Comparison of ENCODE assay signal across 8 mouse cellular contexts in the genomic region with DNA sequence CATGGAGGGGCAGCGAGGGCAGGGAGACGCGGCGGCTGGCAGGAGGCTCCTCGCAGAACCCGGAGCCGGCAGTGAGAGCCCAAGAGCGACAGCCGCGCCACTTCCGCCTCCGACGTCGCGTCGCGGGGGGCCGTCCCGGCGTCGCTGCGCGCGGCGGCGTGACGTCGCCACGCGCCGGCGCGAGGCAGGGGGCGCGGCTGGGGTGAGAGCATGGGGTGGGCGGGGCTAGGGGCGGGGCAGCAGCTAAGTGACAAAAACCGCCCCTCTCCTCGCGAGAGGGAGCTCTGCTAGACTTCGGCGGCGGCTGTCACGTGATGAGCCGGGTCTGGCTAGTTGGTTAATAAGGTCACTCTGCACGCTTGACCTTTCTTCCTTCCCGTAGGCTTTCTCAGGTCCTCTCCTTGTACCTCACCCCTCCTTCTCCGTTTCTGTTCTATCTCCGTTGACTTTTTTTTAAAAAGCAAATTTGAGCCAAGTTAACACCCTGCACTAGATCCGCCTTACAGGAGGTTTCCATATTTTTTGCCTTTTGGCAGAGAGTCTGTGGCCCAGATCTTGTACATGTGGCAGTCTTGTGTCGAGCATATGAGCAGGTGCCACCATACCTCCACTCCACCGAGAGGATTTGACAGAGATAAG. TPM values are rescaled to one million over a fixed set of nuclear protein-coding genes. Genes with fewer than 3 reads are reported as not detected.
DNase-seq lines count a peak whose midpoint lies in the region; ATAC-seq lines count a peak whose summit lies in the region.

Nrbf2 (minus strand) TSS at position 130 of the 639 bp plus-strand sequence.

- 3% methylated on average over 43 of the region's 52 CpGs for WGBS in forebrain, embryonic 11.5 days
- 3% methylated on average over 51 of the region's 52 CpGs for WGBS in heart, embryonic 16.5 days
- 2% methylated on average over 52 of the region's 52 CpGs for WGBS in liver, embryonic 15.5 days (ENCODE audit: insufficient replicate concordance)
- WGBS in neural tube, embryonic 12.5 days, result 3% methylated on average over 51 of the region's 52 CpGs

- H3K4me2 ChIP-seq in forebrain, embryonic 11.5 days (ENCODE audit: low read depth, low read length, severe bottlenecking), result peak within 1 kb of the TSS; percentile 88
- H3K4me2 ChIP-seq in heart, embryonic 16.5 days (ENCODE audit: low read depth, low read length), result peak within 1 kb of the TSS; percentile 92
- peak within 1 kb of the TSS; percentile 90 for H3K4me2 ChIP-seq in liver, embryonic 15.5 days
- H3K4me2 ChIP-seq in neural tube, embryonic 12.5 days (replicated peaks), result peak within 1 kb of the TSS; percentile 91

- ATAC-seq in forebrain, embryonic 11.5 days (replicated peaks; ENCODE audit: low FRiP score), result peak; percentile 92
- ATAC-seq in heart, embryonic 16.5 days (replicated peaks; ENCODE audit: extremely low read depth, insufficient read depth, low FRiP score), result peak; percentile 86
- peak; percentile 98 for ATAC-seq in liver, embryonic 15.5 days (ENCODE audit: insufficient read depth)
- ATAC-seq in neural tube, embryonic 12.5 days (ENCODE audit: low FRiP score, low read depth), result peak; percentile 88

- H3K9me3 ChIP-seq in forebrain, embryonic 11.5 days (ENCODE audit: control insufficient read depth, low read length), result no peaks in the 10 kb centered on the region
- H3K9me3 ChIP-seq in heart, embryonic 16.5 days (replicated peaks; ENCODE audit: control insufficient read depth, low read length), result no peaks in the 10 kb centered on the region
- H3K9me3 ChIP-seq in liver, embryonic 15.5 days (replicated peaks), result no peaks in the 10 kb centered on the region
- H3K9me3 ChIP-seq in neural tube, embryonic 12.5 days, result no peaks in the 10 kb centered on the region

- H3K36me3 ChIP-seq in forebrain, embryonic 11.5 days (ENCODE audit: control insufficient read depth, insufficient read depth, low read length), result no peaks in the 10 kb centered on the region
- no peaks in the 10 kb centered on the region for H3K36me3 ChIP-seq in heart, embryonic 16.5 days (ENCODE audit: control insufficient read depth, insufficient read depth)
- H3K36me3 ChIP-seq in liver, embryonic 15.5 days (replicated peaks), result no peaks in the 10 kb centered on the region
- H3K36me3 ChIP-seq in neural tube, embryonic 12.5 days, result no peaks in the 10 kb centered on the region

- H3K4me3 ChIP-seq in forebrain, embryonic 11.5 days (ENCODE audit: low read depth, low read length), result peak within 1 kb of the TSS; percentile 85
- peak within 1 kb of the TSS; percentile 80 for H3K4me3 ChIP-seq in heart, embryonic 16.5 days (ENCODE audit: low read length)
- H3K4me3 ChIP-seq in liver, embryonic 15.5 days (replicated peaks), result peak within 1 kb of the TSS; percentile 85
- H3K4me3 ChIP-seq in neural tube, embryonic 12.5 days, result peak within 1 kb of the TSS; percentile 91

- no peak within 1 kb of the TSS for H3K27ac ChIP-seq in forebrain, embryonic 11.5 days (ENCODE audit: low read depth, low read length)
- peak within 1 kb of the TSS; percentile 85 for H3K27ac ChIP-seq in heart, embryonic 16.5 days (ENCODE audit: low read length)
- H3K27ac ChIP-seq in liver, embryonic 15.5 days (replicated peaks), result peak within 1 kb of the TSS; percentile 77
- 0 out of 2 replicates have a peak within 1 kb of the TSS, but pooled peaks have one; percentile 32 for H3K27ac ChIP-seq in neural tube, embryonic 12.5 days

- peak; percentile 65 to 68 for DNase-seq in CD8-positive naive resting alpha-beta T cell, adult 2 months (ENCODE audit: low read depth in 2 of 2, low spot score in 2 of 2)
- DNase-seq in c-Kit-positive CD71-negative TER-119-negative erythroid progenitor cells, embryonic 14.5 days (ENCODE audit: low read depth), result peak; percentile 71
- DNase-seq in forebrain, embryonic 11.5 days (ENCODE audit: low spot score), result peak; percentile 95
- peak; percentile 95 to 97 for DNase-seq in kidney, postnatal 36 days
- peak; percentile 86 for DNase-seq in telencephalon, adult 2 months (ENCODE audit: low read depth, low spot score)

- peak within 1 kb of the TSS; percentile 87 for H3K9ac ChIP-seq in forebrain, embryonic 11.5 days (ENCODE audit: low read length)
- peak within 1 kb of the TSS; percentile 88 for H3K9ac ChIP-seq in heart, embryonic 16.5 days (ENCODE audit: low read length)
- peak within 1 kb of the TSS; percentile 89 for H3K9ac ChIP-seq in liver, embryonic 15.5 days
- H3K9ac ChIP-seq in neural tube, embryonic 12.5 days, result peak within 1 kb of the TSS; percentile 87

- H3K4me1 ChIP-seq in forebrain, embryonic 11.5 days (replicated peaks; ENCODE audit: control insufficient read depth, insufficient read depth, low read length), result peaks cover 6% of the 10 kb centered on the region; the same call in 1 of the 2 replicates
- peaks cover 47% of the 10 kb centered on the region for H3K4me1 ChIP-seq in heart, embryonic 16.5 days (ENCODE audit: control insufficient read depth, insufficient read depth, low read length)
- peaks cover 37% of the 10 kb centered on the region for H3K4me1 ChIP-seq in liver, embryonic 15.5 days (replicated peaks)
- peaks cover 16% of the 10 kb centered on the region for H3K4me1 ChIP-seq in neural tube, embryonic 12.5 days

- no peaks in the 10 kb centered on the region for H3K27me3 ChIP-seq in forebrain, embryonic 11.5 days (ENCODE audit: control insufficient read depth, insufficient read depth, low read length)
- no peaks in the 10 kb centered on the region for H3K27me3 ChIP-seq in heart, embryonic 16.5 days (ENCODE audit: control insufficient read depth, insufficient read depth, low read length)
- no peaks in the 10 kb centered on the region for H3K27me3 ChIP-seq in liver, embryonic 15.5 days
- no peaks in the 10 kb centered on the region for H3K27me3 ChIP-seq in neural tube, embryonic 12.5 days (replicated peaks)

RNA-seq across cellular contexts. Expression of gene Nrbf2, which starts in this region (rescaled TPM):
- polyA plus RNA-seq in forebrain, embryonic 11.5 days (2014; fragmentation: Nextera tagmentation; extraction: Ambion mirVana), result 42.0 and 44.3 TPM in 2 replicates
- 29.8 and 33.0 TPM in 2 replicates for polyA plus RNA-seq in heart, embryonic 16.5 days (2015; fragmentation: Nextera tagmentation; extraction: Ambion mirVana)
- 14.3 and 15.7 TPM in 2 replicates for polyA plus RNA-seq in liver, embryonic 15.5 days (2015; fragmentation: Nextera tagmentation; extraction: Ambion mirVana)
- polyA plus RNA-seq in neural tube, embryonic 12.5 days (2016; fragmentation: Nextera tagmentation; extraction: Ambion mirVana), result 38.2 and 42.4 TPM in 2 replicates
